Mouse (Mus musculus): ENCODE measurements around the gene Kmt5c.

- no peak for TF ChIP-seq CTCF (IDR thresholded peaks at IDR 0.05; ENCODE audit: control insufficient read depth, insufficient read depth, low read length)
- no peak for TF ChIP-seq POLR2A (IDR thresholded peaks at IDR 0.05; ENCODE audit: borderline replicate concordance, control insufficient read depth, low read depth, low read length)
These were observed 20.6 kb upstream of the Kmt5c start for GRCm38 (mm10) chr7:4719276-4719675.
